Mouse (Mus musculus) G1E (cell line): ENCODE results near the gene Umod.

ENCODE experiments used
- CTCF ChIP-seq: IDR thresholded peaks from 2 replicates; pipeline ENCODE4 v1.5.1; 2012; ENCODE audit warnings: low read depth, low read length, inconsistent platforms, mixed read lengths
- TAL1 ChIP-seq: conservative IDR thresholded peaks from 2 replicates; pipeline ENCODE4 v1.6.1; 2012; ENCODE audit warnings: low read depth, low read length, inconsistent platforms, mixed read lengths

- TF ChIP-seq TAL1 (no peak), CTCF (no peak)
Measured at GRCm38 (mm10) chr7:119484154-119484553, 5.1 kb upstream of the Umod start.
